Mouse (Mus musculus) hindbrain, embryonic 10.5 days (tissue): ENCODE data around the gene Epp13. TPM values are rescaled to one million over a fixed set of nuclear protein-coding genes. Genes with fewer than 3 reads are reported as not detected.
"Not testable (repeated sequence)": the region's sequence is repeated elsewhere in the genome, so short reads cannot be mapped to it uniquely, and the experiment has no call there.

Experiments
- DNase-seq: peaks from one replicate; pipeline ENCODE4 v3.0.0-alpha.2; 2017; ENCODE audit warnings: low spot score
- H3K27ac ChIP-seq: fragments of 300-500 bp; sonication (generic); 2 replicates; pipeline ENCODE4 v1.5.1; 2016; ENCODE audit warnings: mild to moderate bottlenecking, moderate library complexity
- H3K27me3 ChIP-seq: fragments of 300-500 bp; sonication (generic); 2 replicates; pipeline ENCODE4 v1.6.1; 2016; ENCODE audit warnings: mild to moderate bottlenecking; ENCODE audit not compliant: poor library complexity, insufficient read depth, severe bottlenecking
- H3K36me3 ChIP-seq: fragments of 300-500 bp; sonication (generic); 2 replicates; pipeline ENCODE4 v1.6.1; 2016; ENCODE audit warnings: mild to moderate bottlenecking, moderate library complexity
- H3K4me1 ChIP-seq: fragments of 300-500 bp; sonication (generic); replicated peaks from 2 replicates; pipeline ENCODE4 v1.6.1; 2016; ENCODE audit warnings: mild to moderate bottlenecking
- H3K4me3 ChIP-seq: fragments of 300-500 bp; sonication (generic); 2 replicates; pipeline ENCODE4 v1.5.1; 2016; ENCODE audit warnings: mild to moderate bottlenecking, moderate library complexity
- H3K9me3 ChIP-seq: fragments of 300-500 bp; sonication (generic); 2 replicates; pipeline ENCODE4 v1.6.1; 2016; ENCODE audit warnings: mild to moderate bottlenecking, moderate library complexity
- WGBS: fragments of 180-500 bp; shearing (Covaris S2); methylation state at CpG from one replicate; pipeline ENCODE4 v1.1.7; 2016; 5-methylcytosine and 5-hydroxymethylcytosine counted together
- polyA plus RNA-seq: library from polyadenylated mRNA; unstranded; fragments of >200 nt; fragmentation: Nextera tagmentation; extraction: Ambion mirVana; gene quantifications from 2 replicates; pipeline ENCODE4 v1.2.1, GENCODE M21; 2016

Epp13 gene
- polyA plus RNA-seq, 1 experiment from 2014 or later = 0.24 TPM

DNA sequence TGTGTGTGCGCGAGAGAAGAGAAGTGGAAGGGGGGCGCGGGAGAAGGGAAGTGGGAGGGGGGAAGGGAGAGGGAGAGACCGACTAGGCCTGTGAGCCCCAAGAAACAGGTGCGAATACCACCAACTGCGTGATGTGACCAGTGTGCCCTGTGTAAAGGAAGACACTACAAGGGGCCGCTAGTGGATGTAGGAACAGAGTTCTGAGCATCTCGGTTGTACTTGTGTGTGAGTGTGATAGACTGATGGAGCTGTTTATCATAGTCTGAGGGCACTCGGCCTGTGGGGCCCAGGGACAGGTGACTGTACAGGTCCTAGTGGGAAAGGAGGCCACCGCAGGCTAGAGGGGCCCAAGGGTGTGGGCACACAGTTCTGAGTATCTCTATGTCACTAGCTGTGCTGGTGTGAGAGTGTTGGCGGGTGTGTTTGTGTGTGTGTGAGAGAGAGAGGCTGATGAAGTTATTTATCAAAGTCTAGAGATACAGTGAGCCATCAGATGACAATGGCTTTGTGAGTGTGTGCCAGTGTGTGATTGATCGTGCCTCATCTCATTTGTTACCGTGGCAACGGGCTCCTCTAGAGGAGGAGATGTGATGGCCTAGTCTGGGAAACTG lies 34.5 kb downstream of the Epp13 start:
- Histone ChIP-seq H3K4me3 (peak overlapping the region; percentile 59), H3K27me3 (no peaks in the 10 kb centered on the region), H3K36me3 (peaks cover 3% of the 10 kb centered on the region; the same call in 1 of the 2 replicates), H3K9me3 (peaks cover 4% of the 10 kb centered on the region; the same call in 1 of the 2 replicates), H3K4me1 (peaks cover 26% of the 10 kb centered on the region), H3K27ac (peak overlapping the region; percentile 81)
- DNase-seq = peak; percentile 50
- 33% methylated on average over 15 of the region's 15 CpGs for WGBS

DNA sequence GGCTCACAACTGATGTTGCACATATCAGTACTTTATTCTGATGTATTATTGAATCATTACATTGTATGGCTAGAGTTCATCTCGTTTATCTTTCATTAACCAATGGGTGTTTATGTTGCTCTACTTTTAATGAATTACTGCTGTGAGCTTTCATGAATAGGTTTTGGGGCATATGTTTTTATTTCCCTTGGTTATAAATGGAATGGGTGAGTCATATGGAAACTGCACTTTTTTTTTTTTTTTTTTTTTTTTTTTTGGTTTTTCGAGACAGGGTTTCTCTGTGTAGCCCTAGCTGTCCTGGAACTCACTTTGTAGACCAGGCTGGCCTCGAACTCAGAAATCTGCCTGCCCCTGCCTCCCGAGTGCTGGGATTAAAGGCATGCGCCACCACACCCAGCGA lies 38.6 kb downstream of the Epp13 start:
- peaks cover 36% of the 10 kb centered on the region for H3K36me3 ChIP-seq
- H3K27me3 ChIP-seq = not testable (repeated sequence)
- 93% methylated on average over 5 of the region's 6 CpGs for WGBS

DNA sequence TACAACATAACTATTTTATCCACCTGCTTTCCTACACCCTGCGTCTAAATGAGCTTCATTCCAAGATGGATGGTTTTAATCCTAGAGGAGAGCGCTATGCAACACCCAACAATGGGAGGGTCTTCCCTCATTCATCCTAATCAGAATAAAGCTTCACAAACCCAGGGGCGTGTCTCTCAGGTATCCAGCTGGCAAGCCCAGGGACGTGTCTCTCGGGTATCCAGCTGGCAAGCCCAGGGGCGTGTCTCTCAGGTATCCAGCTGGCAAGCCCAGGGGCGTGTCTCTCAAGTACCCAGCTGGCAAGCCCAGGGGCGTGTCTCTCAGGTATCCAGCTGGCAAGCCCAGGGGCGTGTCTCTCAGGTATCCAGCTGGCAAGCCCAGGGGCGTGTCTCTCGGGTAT lies 48.3 kb downstream of the Epp13 start:
- WGBS = 82% methylated on average over 11 of the region's 11 CpGs
- DNase-seq, H3K27me3 ChIP-seq, H3K4me1 ChIP-seq, H3K4me3 ChIP-seq, H3K27ac ChIP-seq: not testable (repeated sequence)
- Histone ChIP-seq H3K36me3 (peaks cover 62% of the 10 kb centered on the region), H3K9me3 (peaks cover 13% of the 10 kb centered on the region)

More for the DNA sequence above, 38.6 kb downstream of the Epp13 start:
- not testable (repeated sequence) for H3K27ac ChIP-seq, H3K4me3 ChIP-seq, H3K9me3 ChIP-seq, DNase-seq
- H3K4me1 ChIP-seq = peaks cover 19% of the 10 kb centered on the region

DNA sequence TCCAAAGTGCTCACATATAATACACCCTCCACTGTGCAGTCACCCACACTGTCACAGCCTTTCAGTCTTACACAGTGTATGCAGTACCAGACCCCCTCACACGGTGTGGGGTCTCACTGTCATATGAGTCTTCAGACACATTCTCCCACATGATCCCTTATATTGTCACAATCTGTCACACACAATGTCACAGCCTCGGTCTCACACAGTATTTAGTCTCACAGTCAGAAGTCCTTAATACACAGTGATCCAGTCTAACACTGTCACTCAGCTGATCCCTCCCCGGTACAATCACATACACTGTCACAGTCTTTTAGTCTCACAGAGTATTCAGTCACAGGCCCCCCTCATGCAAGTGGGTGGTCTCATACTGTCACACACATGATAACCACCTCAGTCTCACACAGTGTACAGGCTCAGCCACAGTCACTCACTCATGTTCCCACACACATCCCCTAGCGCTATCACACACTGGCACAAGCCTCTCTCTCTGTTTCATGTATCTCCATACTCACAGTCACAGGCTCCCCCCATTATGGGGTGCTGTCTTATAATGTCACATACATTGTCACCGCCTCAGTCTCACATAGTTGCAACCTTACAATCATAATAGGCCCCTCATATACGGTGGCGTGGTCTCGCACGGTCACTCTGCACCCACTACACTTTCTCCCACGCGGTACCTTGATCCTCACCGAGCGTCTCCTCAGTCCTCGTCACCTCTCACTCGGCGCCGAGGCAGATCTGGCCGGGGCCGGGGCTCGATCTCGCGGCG lies 78.1 kb downstream of the Epp13 start:
- WGBS = 21% methylated on average over 23 of the region's 23 CpGs

DNA sequence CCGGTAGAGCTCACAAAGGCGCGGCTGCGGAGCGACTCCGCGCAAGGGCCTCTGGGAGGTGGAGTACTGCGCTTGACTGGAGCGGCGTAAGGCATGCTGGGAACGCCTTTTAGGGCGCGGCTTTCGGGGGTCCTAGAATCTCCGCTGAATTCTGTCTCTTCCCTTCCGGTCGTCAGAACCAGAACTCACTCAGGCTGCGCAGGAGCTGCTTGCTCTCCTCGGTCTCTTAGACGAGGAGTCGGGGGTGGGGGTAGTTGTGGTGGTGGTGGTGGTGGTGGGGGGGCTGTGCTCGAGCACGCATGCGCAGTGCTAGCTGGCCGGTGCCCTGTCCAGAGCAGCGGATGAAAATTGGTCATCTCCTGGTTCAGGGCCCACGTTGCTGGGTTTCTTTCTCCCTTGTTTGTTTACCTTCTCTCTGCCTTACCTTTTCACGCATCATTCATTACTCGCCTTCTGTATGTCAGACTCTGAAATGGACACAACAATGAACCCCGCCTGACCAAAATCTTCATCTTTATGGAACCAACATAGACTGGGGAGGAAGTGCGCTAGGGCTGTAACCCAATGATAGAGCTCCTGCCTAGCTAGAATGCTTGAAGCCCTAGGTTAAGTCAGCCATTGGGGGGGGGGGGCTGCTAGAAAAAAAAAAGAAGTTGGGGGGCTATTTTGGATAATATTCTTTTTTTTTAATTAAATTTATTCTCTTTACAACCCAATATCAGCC lies 78.9 kb downstream of the Epp13 start, which contains the start of gene Zfp583:
TSS of gene Zfp583 (minus strand) at position 53 of the 724 bp plus-strand sequence.
- 5% methylated on average over 31 of the region's 31 CpGs for WGBS
- DNase-seq = peak; percentile 87
- Histone ChIP-seq H3K9me3 (peaks cover 7% of the 10 kb centered on the region; the same call in 1 of the 2 replicates), H3K4me3 (peak within 1 kb of the TSS; percentile 63), H3K27me3 (no peaks in the 10 kb centered on the region), H3K4me1 (peaks cover 11% of the 10 kb centered on the region; the same call in 1 of the 2 replicates), H3K36me3 (0 out of 2 replicates have a peak, but pooled peaks cover 18% of the 10 kb centered on the region), H3K27ac (peak within 1 kb of the TSS; percentile 92)

More for the DNA sequence above, 78.1 kb downstream of the Epp13 start:
- Histone ChIP-seq H3K9me3 (peaks cover 7% of the 10 kb centered on the region; the same call in 1 of the 2 replicates), H3K4me3 (peak overlapping the region; percentile 63), H3K36me3 (0 out of 2 replicates have a peak, but pooled peaks cover 18% of the 10 kb centered on the region), H3K4me1 (peaks cover 11% of the 10 kb centered on the region; the same call in 1 of the 2 replicates), H3K27ac (peak overlapping the region; percentile 92), H3K27me3 (no peaks in the 10 kb centered on the region)
- no peak for DNase-seq

Other genes with a start within 250 kb of the Epp13 start
- gene Vmn1r65, start 241.7 kb upstream of the Epp13 start, polyA plus RNA-seq = not detected in 2 replicates
- gene Nlrp4c, start 207.5 kb upstream of the Epp13 start, polyA plus RNA-seq = not detected in 2 replicates
- gene Zfp787, start 96.7 kb upstream of the Epp13 start, polyA plus RNA-seq = 24.2 and 31.8 TPM in 2 replicates
- gene Zfp444, start 80.5 kb upstream of the Epp13 start, polyA plus RNA-seq = 84.4 and 91.4 TPM in 2 replicates
- not detected in 2 replicates for gene Galp, start 55.6 kb upstream of the Epp13 start, polyA plus RNA-seq
- gene Zscan5b, start 30.4 kb upstream of the Epp13 start, polyA plus RNA-seq = not detected in 2 replicates
- gene Zfp667, start 33.9 kb downstream of the Epp13 start, polyA plus RNA-seq = 8.5 and 9.6 TPM in 2 replicates
- 6.8 and 7.2 TPM in 2 replicates for gene Zfp583, start 78.6 kb downstream of the Epp13 start, polyA plus RNA-seq
- 3.4 and 3.5 TPM in 2 replicates for gene Gm3854, start 91.0 kb downstream of the Epp13 start, polyA plus RNA-seq
- 2.3 and 2.5 TPM in 2 replicates for gene Zfp78, start 110.6 kb downstream of the Epp13 start, polyA plus RNA-seq
- gene Zfp28, start 130.6 kb downstream of the Epp13 start, polyA plus RNA-seq = 12.0 and 13.0 TPM in 2 replicates
- gene Smim17, start 146.0 kb downstream of the Epp13 start, polyA plus RNA-seq = 0.29 and 1.2 TPM in 2 replicates
- gene Gm20715, start 157.6 kb downstream of the Epp13 start, polyA plus RNA-seq = not detected in 2 replicates
- 0.08 TPM in 1 of 2 replicates, not detected in the other for gene Olfr1344, start 186.0 kb downstream of the Epp13 start, polyA plus RNA-seq
- gene Olfr1336, start 203.5 kb downstream of the Epp13 start, polyA plus RNA-seq = not detected in 2 replicates
- not detected in 2 replicates for gene Olfr1346, start 214.4 kb downstream of the Epp13 start, polyA plus RNA-seq
- not detected in 2 replicates for gene Olfr5, start 234.2 kb downstream of the Epp13 start, polyA plus RNA-seq
- gene Olfr1347, start 247.0 kb downstream of the Epp13 start, polyA plus RNA-seq = not detected in 2 replicates